In genomic region chr19:44562652-44563206, GRCm38 (mm10) we compare ENCODE assay signal across 8 mouse cellular contexts. TPM values are rescaled to one million over a fixed set of nuclear protein-coding genes. Genes with fewer than 3 reads are reported as not detected.
A peak's percentile ranks its signal among the peaks of the same experiment; 100 is the strongest.
DNase-seq lines count a peak whose midpoint lies in the region; ATAC-seq and TF ChIP-seq lines count a peak whose summit lies in the region.

TSS of gene Hif1an (plus strand) at chr19:44562850.

- peak; percentile 99 for DNase-seq in 3T3-L1 (ENCODE audit: low read depth, low spot score)
- peak; percentile 75 to 88 for DNase-seq in adrenal gland, postnatal 4 days (ENCODE audit: low spot score in 2 of 2)
- DNase-seq in embryonic facial prominence, embryonic 14.5 days (ENCODE audit: low spot score): peak; percentile 98
- DNase-seq in heart, adult 2 months: peak; percentile 95
- peak; percentile 97 to 98 for DNase-seq in kidney, adult 8-10 months
- peak; percentile 91 to 95 for DNase-seq in spleen, postnatal 10 days (ENCODE audit: low spot score in 2 of 2)

- intact Hi-C loops in heart, adult 2 months (cut with DNase I): no loop called here

- H3K36me3 ChIP-seq in embryonic facial prominence, embryonic 14.5 days (ENCODE audit: control insufficient read depth, insufficient read depth, low read length): peaks cover 34% of the 10 kb centered on the region
- H3K36me3 ChIP-seq in heart, adult 2 months (ENCODE audit: control insufficient read depth, insufficient read depth, low read length): peaks cover 4% of the 10 kb centered on the region
- peaks cover 28% of the 10 kb centered on the region for H3K36me3 ChIP-seq in limb, embryonic 13.5 days
- H3K36me3 ChIP-seq in midbrain, embryonic 16.5 days (ENCODE audit: control insufficient read depth, insufficient read depth, low read length): peaks cover 14% of the 10 kb centered on the region

- TF ChIP-seq POLR2A in heart, adult 2 months (IDR thresholded peaks at IDR 0.05; ENCODE audit: insufficient read depth, low read depth, low read length): peak; percentile 88

- TF ChIP-seq EP300 in heart, adult 2 months (IDR thresholded peaks at IDR 0.05; ENCODE audit: insufficient read depth, low read depth, low read length): peak; percentile 78; the same call in 1 of the 2 replicates

- H3K4me3 ChIP-seq in embryonic facial prominence, embryonic 14.5 days (ENCODE audit: low read depth, low read length): peak within 1 kb of the TSS; percentile 63
- H3K4me3 ChIP-seq in heart, adult 2 months: peak within 1 kb of the TSS; percentile 65
- H3K4me3 ChIP-seq in limb, embryonic 13.5 days: peak within 1 kb of the TSS; percentile 77
- peak within 1 kb of the TSS; percentile 77 for H3K4me3 ChIP-seq in midbrain, embryonic 16.5 days (ENCODE audit: low read depth, low read length)

- peak; percentile 100 for TF ChIP-seq CTCF in heart, adult 2 months (IDR thresholded peaks at IDR 0.05)

- H3K9me3 ChIP-seq in embryonic facial prominence, embryonic 14.5 days (ENCODE audit: control insufficient read depth, low read length): no peaks in the 10 kb centered on the region
- H3K9me3 ChIP-seq in limb, embryonic 13.5 days: no peaks in the 10 kb centered on the region
- no peaks in the 10 kb centered on the region for H3K9me3 ChIP-seq in midbrain, embryonic 16.5 days (replicated peaks; ENCODE audit: control insufficient read depth, low read length, poor library complexity, severe bottlenecking)

- H3K79me2 ChIP-seq in heart, adult 2 months (replicated peaks; ENCODE audit: control insufficient read depth, insufficient read depth, low read length): 0 out of 2 replicates have a peak, but pooled peaks cover 2% of the 10 kb centered on the region

- peak within 1 kb of the TSS; percentile 54 for H3K27ac ChIP-seq in embryonic facial prominence, embryonic 14.5 days (replicated peaks; ENCODE audit: low read depth, low read length)
- H3K27ac ChIP-seq in heart, adult 2 months: peak within 1 kb of the TSS; percentile 76
- peak within 1 kb of the TSS; percentile 73; the same call in 1 of the 2 replicates for H3K27ac ChIP-seq in limb, embryonic 13.5 days
- peak within 1 kb of the TSS; percentile 86 for H3K27ac ChIP-seq in midbrain, embryonic 16.5 days (ENCODE audit: low read length)

- H3K9ac ChIP-seq in embryonic facial prominence, embryonic 14.5 days (ENCODE audit: low read depth, low read length): peak within 1 kb of the TSS; percentile 75
- peak within 1 kb of the TSS; percentile 77 for H3K9ac ChIP-seq in heart, adult 2 months (ENCODE audit: low read depth, low read length)
- H3K9ac ChIP-seq in limb, embryonic 13.5 days: peak within 1 kb of the TSS; percentile 82
- peak within 1 kb of the TSS; percentile 84 for H3K9ac ChIP-seq in midbrain, embryonic 16.5 days (ENCODE audit: low read depth, low read length)

- under 1% methylated on average over 32 of the region's 33 CpGs for WGBS in embryonic facial prominence, embryonic 14.5 days
- WGBS in heart, adult 2 months: under 1% methylated on average over 33 of the region's 33 CpGs
- 0% methylated on average over 33 of the region's 33 CpGs for WGBS in limb, embryonic 13.5 days
- WGBS in midbrain, embryonic 16.5 days: under 1% methylated on average over 33 of the region's 33 CpGs

- H3K4me2 ChIP-seq in embryonic facial prominence, embryonic 14.5 days (ENCODE audit: low read depth, low read length): peak within 1 kb of the TSS; percentile 76
- peak within 1 kb of the TSS; percentile 92 for H3K4me2 ChIP-seq in limb, embryonic 13.5 days (replicated peaks)
- H3K4me2 ChIP-seq in midbrain, embryonic 16.5 days (ENCODE audit: low read length): peak within 1 kb of the TSS; percentile 66

- no peaks in the 10 kb centered on the region; the same call in 1 of the 2 replicates for H3K27me3 ChIP-seq in embryonic facial prominence, embryonic 14.5 days (replicated peaks; ENCODE audit: control insufficient read depth, insufficient read depth, low read length)
- H3K27me3 ChIP-seq in heart, adult 2 months (ENCODE audit: control insufficient read depth, insufficient read depth, low read length): no peaks in the 10 kb centered on the region
- peaks cover 6% of the 10 kb centered on the region; the same call in 1 of the 2 replicates for H3K27me3 ChIP-seq in limb, embryonic 13.5 days
- no peaks in the 10 kb centered on the region; the same call in none of the 2 replicates for H3K27me3 ChIP-seq in midbrain, embryonic 16.5 days (ENCODE audit: control insufficient read depth, insufficient read depth, low read depth, low read length)

- peaks cover 16% of the 10 kb centered on the region for H3K4me1 ChIP-seq in embryonic facial prominence, embryonic 14.5 days (ENCODE audit: control insufficient read depth, insufficient read depth, low read length)
- H3K4me1 ChIP-seq in heart, adult 2 months (ENCODE audit: control insufficient read depth, insufficient read depth, low read length): peaks cover 2% of the 10 kb centered on the region
- peaks cover 25% of the 10 kb centered on the region for H3K4me1 ChIP-seq in limb, embryonic 13.5 days
- H3K4me1 ChIP-seq in midbrain, embryonic 16.5 days (ENCODE audit: control insufficient read depth, insufficient read depth, low read length): peaks cover 23% of the 10 kb centered on the region

- ATAC-seq in embryonic facial prominence, embryonic 14.5 days (ENCODE audit: low read depth): peak; percentile 98
- ATAC-seq in limb, embryonic 13.5 days (ENCODE audit: low FRiP score, low read depth): peak; percentile 98
- peak; percentile 97 for ATAC-seq in midbrain, embryonic 16.5 days

RNA-seq across cellular contexts. Expression of gene Hif1an, which starts in this region (rescaled TPM):
- total RNA-seq in adrenal gland, postnatal 4 days (2021): 10 to 100 TPM; 45.1 to 45.5 TPM
- 23.6 and 23.7 TPM in 2 replicates for polyA plus RNA-seq in embryonic facial prominence, embryonic 14.5 days (2014; fragmentation: Nextera tagmentation; extraction: Ambion mirVana)
- 10 to 100 TPM; 51.1 to 55.5 TPM for total RNA-seq in heart, adult 2 months (2021)
- polyA plus RNA-seq in heart, adult 2 months (2012; rRNA removed): 23.6 and 49.8 TPM in 2 replicates
- 39.6 and 40.1 TPM in 2 replicates for polyA plus RNA-seq in limb, embryonic 13.5 days (2015; fragmentation: Nextera tagmentation; extraction: Ambion mirVana)
- polyA plus RNA-seq in midbrain, embryonic 16.5 days (2015; fragmentation: Nextera tagmentation; extraction: Ambion mirVana): 25.2 and 28.6 TPM in 2 replicates

Comparison
In these comparisons a context has a peak if more than half of its experiments do, and no peak if none do; other contexts are left out.
1. Peak in every context shown above with its lines: DNase-seq, ATAC-seq, H3K4me3 ChIP-seq and H3K27ac ChIP-seq.